Mouse (Mus musculus): ENCODE results near the gene Tdrd6.
A peak's percentile ranks its signal among the peaks of the same experiment; 100 is the strongest.

Gene Tdrd6

GRCm38 (mm10) chr17:43612221-43612620, 17.9 kb downstream of the Tdrd6 start:
- no peak for DNase-seq (ENCODE audit: low spot score)

GRCm38 (mm10) chr17:43611586-43611985, 18.5 kb downstream of the Tdrd6 start:
- DNase-seq (ENCODE audit: low spot score): peak; percentile 26

- peak; percentile 74 for DNase-seq (ENCODE audit: low spot score)
Measured at GRCm38 (mm10) chr17:43606704-43607103, 23.4 kb downstream of the Tdrd6 start.

- DNase-seq (ENCODE audit: low spot score): no peak
Measured at GRCm38 (mm10) chr17:43598706-43599105, 31.4 kb downstream of the Tdrd6 start.

- no peak for DNase-seq (ENCODE audit: low spot score)
Measured at GRCm38 (mm10) chr17:43597742-43598141, 32.4 kb downstream of the Tdrd6 start.

GRCm38 (mm10) chr17:43592296-43593291, 37.5 kb downstream of the Tdrd6 start:
- no peak for DNase-seq (ENCODE audit: low spot score)

GRCm38 (mm10) chr17:43590531-43590930, 39.6 kb downstream of the Tdrd6 start:
- DNase-seq (ENCODE audit: low spot score): no peak

- DNase-seq (ENCODE audit: low spot score): no peak
Measured at GRCm38 (mm10) chr17:43589750-43590149, 40.3 kb downstream of the Tdrd6 start.

GRCm38 (mm10) chr17:43587278-43587677, 42.8 kb downstream of the Tdrd6 start:
- DNase-seq (ENCODE audit: low spot score): no peak

GRCm38 (mm10) chr17:43584771-43585170, 45.3 kb downstream of the Tdrd6 start:
- no peak for DNase-seq (ENCODE audit: low spot score)

GRCm38 (mm10) chr17:43581012-43581467, 49.1 kb downstream of the Tdrd6 start:
- DNase-seq (ENCODE audit: low spot score): no peak

- no peak for DNase-seq (ENCODE audit: low spot score)
Measured at GRCm38 (mm10) chr17:43580456-43580855, 49.6 kb downstream of the Tdrd6 start.

GRCm38 (mm10) chr17:43573624-43574073, 56.5 kb downstream of the Tdrd6 start:
- no peak for DNase-seq (ENCODE audit: low spot score)

- DNase-seq (ENCODE audit: low spot score): no peak
Measured at GRCm38 (mm10) chr17:43569287-43569686, 60.8 kb downstream of the Tdrd6 start.

- peak; percentile 33 for DNase-seq (ENCODE audit: low spot score)
Measured at GRCm38 (mm10) chr17:43567992-43568888, 61.9 kb downstream of the Tdrd6 start, which contains the start of gene Pla2g7. TSS of gene Pla2g7 (plus strand) at chr17:43568098.

- no peak for DNase-seq (ENCODE audit: low spot score)
Measured at GRCm38 (mm10) chr17:43567593-43567991, 62.5 kb downstream of the Tdrd6 start.
